Mouse (Mus musculus): ENCODE data around the gene Zcchc3. TPM values are rescaled to one million over a fixed set of nuclear protein-coding genes. Genes with fewer than 3 reads are reported as not detected.
"Not testable (repeated sequence)": the region's sequence is repeated elsewhere in the genome, so short reads cannot be mapped to it uniquely, and the experiment has no call there.

Zcchc3 gene
- polyA plus RNA-seq (2017; shearing (Covaris generic)), result under 1 TPM; 0.57 to 0.75 TPM

DNA sequence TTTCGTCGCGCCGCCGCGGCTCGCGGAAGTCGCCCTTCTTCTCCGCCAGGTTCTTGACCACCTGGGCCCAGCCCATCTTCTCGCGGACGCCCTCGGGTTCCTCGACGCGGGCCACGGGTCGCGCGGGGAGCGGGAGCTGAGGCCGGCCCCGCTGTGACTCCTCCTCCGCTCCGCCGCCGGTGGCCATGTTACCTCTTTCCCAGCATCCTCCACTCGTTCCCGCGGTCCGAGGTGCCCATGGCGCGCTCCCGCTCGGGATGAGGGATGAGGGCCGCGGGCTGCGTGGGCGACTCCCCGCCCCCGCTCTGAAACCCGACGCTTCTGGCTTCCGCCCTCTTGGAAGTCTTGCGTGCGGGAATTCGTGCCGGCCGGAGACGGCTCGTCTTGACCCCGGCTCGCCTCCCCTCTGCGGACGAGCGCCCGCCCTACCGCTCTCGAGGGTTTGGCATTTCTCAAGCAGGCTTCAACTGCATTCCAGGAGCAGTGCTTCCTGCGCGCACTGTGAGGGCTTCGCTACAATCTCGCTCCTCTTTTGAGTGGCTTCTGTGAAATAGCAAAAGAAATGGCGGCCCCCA, at the start of gene Zcchc3:
Zcchc3 (minus strand) TSS at position 437 of the 575 bp plus-strand sequence.
- ATAC-seq, result peak; percentile 81

- ATAC-seq, result no peak
Measured at GRCm38 (mm10) chr2:152459241-152459640, 44.4 kb upstream of the Zcchc3 start.

DNA sequence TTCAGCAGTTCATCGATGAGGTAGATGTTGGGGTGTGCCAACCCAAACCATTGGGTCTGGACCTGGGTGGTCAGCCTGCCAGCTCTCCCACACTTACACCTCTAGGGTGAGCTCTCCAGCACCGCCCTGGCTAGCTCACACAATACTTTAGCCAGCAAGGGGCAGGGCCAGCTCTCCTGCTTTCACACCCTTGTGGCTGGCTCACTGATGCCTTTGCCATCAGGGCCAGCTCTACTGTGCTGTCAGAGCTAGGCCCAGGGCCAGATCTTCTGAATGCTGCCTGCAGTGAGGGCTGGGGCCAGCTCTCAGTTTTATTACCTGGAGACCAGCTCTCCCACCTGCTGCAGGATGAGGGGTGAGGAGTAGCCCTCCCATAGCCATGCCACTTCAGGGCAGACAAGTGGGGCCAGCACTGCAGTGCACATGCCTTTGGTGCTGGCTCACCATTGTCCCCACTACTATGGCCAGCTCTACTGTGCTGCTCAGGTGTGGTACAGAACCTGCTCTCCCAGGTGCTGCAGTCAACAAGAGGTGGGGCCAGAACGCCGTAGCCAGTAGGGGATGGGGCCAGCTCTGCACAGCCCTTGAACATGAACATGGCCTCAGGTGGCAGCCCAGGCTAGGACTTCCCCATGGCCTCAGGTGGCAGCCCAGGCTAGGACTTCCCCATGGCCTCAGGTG, 37.4 kb upstream of the Zcchc3 start:
- no peak for ATAC-seq

DNA sequence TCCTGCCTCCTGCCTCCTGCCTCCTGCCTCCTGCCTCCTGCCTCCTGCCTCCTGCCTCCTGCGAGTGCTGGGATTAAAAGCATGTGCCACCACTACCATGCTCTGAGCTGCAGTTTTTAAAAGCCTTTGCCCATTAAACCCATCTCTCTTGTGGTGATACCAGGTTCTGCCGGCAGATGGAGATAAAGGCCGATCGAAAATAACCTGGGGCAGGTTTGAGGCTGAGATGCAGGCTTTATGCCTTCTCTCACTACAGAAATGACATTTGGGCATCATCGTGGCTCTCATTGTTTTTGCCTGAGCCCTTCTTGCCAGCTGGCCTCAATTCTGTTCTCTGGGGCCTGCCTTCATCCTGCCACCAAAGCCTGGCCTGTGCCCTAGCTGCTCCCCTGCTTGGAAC, 35.4 kb upstream of the Zcchc3 start:
- ATAC-seq, result no peak

DNA sequence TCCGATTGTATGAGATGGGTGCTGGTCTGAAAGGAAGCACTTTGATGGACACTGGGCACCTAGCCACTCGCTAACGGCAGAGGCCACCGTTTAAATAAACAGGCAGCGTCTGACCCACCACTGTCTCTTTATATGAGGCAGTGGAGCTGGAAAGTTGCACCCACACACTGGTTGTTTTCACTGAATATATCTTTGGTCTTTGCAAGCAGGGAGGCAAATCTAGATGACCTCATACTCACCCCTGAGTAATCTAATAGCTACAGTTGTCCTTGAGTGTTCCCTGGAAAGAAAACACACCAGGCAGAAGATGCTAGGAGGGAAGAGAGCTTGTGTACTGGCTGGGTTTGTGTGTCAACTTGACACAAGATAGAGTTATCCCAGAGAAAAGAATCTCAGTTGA, 32.6 kb upstream of the Zcchc3 start:
- ATAC-seq, result no peak

DNA sequence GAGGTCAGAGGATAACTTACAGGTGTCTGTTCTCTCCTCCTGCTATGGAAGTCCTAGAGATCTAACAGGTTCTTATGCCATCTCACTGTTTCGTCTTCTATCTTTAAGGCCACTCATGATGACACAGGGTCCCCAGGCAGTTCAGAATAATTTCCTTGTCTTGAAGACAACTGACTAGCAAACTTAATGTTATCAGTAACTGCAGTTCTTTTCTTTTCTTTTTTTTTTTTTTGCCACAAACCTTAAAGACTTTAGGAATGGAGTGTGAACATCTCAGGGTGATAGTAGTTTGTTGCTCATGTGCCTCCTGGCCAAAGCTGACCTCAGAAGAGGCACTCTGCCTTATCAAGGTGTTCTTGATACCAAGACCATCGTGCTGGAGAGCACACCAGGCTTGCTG, 31.8 kb upstream of the Zcchc3 start:
- no peak for ATAC-seq

DNA sequence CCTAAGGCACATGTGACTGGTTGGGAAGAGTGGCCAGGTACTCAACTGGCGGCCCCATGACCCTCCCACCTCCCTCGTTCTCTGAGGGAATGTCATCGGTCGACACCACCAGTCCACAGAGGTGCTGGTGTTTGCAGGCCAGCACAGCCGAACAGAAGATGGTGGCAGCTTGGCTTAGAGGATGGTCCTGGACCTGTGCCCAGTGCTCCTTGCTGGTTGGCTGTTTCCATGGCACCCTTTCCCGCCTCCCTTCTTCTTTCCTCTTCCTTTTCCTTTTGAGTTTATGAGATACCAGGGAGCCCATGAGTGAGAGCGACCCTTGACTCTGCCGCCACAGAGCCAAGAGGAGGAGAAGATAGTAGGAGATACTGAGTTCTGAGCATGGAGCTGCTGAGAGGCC, 28.5 kb upstream of the Zcchc3 start:
- no peak for ATAC-seq

- ATAC-seq, result no peak
Measured at GRCm38 (mm10) chr2:152442322-152442721, 27.5 kb upstream of the Zcchc3 start.

- ATAC-seq, result no peak
Measured at GRCm38 (mm10) chr2:152439833-152440232, 25.0 kb upstream of the Zcchc3 start.

DNA sequence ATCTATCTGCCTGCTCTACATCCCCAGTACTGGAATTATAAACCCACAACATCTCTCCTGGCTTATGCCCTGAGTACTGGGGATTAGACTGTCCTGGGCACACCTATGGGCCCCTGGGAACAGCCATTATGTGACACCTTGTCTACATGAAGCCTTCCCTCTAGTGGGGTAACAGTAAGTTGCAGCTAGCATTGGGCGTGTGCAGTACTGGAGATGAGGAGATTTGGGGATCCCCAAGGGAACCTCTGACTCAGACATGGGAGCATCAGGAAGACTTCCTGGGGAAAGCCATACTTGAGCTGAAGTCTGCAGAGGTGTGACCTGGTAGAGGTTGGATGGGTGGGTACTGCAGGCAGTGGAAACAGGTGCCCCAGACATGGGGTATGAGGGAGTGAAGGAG, 24.1 kb upstream of the Zcchc3 start:
- no peak for ATAC-seq

- peak; percentile 99 for ATAC-seq
Measured at GRCm38 (mm10) chr2:152436983-152437860, 22.4 kb upstream of the Zcchc3 start.

- no peak for ATAC-seq
Measured at GRCm38 (mm10) chr2:152436405-152436901, 21.6 kb upstream of the Zcchc3 start.

DNA sequence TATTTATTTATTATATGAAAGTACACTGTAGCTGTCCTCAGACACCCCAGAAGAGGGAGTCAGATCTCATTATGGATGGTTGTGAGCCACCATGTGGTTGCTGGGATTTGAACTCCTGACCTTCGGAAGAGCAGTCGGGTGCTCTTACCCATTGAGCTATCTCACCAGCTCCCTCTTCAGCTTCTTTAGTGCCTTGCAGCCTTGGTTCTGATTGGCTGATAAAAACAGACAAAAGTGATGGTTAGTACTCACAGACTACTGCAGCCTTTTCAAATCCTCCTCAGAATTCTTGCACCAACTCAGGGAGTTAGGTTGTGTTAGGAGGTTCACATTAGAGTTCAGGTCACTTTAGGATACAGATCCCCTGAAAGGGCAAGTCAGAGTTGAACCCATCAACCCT, 13.7 kb upstream of the Zcchc3 start:
- not testable (repeated sequence) for ATAC-seq

- no peak for ATAC-seq
Measured at GRCm38 (mm10) chr2:152427493-152427892, 12.7 kb upstream of the Zcchc3 start.

DNA sequence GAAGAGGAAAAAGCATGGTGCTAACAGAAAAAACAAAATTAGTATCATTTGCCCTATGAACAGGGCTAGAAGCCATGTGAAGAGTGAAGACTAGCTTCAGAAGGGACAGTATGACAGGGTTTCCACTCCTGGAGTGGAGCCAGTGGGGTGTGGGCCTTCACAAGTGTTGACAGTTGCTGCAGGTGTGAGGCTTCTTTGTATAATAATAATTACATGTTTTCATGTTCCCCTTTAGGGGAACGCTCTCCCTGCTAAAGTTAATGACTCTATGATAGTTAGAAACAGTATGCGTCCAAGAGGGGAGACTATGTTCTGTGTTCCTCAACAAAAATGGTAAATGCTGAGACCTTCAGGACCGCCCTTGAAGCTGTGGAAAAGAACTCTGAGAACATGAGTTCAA, 959 bp upstream of the Zcchc3 start:
- ATAC-seq, result no peak

DNA sequence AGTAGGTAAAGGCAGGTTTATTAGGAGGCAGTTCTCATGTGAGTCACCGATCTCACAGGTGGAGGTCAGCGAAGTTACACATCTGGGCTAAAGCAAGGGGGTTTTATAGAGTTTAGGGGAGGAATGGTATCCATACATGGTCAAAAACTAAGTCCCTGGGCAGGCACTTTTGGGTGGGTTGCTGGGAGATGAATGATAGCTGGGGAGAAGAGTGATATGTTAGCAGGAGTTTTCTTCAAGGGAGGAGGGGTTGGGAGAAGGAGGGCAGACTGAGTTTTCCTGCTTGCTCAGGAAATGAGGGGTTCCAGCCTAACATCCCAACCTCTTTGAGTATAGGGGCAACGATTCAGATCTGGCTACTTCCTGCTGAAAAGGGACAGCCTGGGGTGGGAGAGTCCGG, 460 bp upstream of the Zcchc3 start, which contains the start of gene 6820408C15Rik:
6820408C15Rik (plus strand) TSS at position 301 of the 400 bp plus-strand sequence.
- no peak for ATAC-seq

DNA sequence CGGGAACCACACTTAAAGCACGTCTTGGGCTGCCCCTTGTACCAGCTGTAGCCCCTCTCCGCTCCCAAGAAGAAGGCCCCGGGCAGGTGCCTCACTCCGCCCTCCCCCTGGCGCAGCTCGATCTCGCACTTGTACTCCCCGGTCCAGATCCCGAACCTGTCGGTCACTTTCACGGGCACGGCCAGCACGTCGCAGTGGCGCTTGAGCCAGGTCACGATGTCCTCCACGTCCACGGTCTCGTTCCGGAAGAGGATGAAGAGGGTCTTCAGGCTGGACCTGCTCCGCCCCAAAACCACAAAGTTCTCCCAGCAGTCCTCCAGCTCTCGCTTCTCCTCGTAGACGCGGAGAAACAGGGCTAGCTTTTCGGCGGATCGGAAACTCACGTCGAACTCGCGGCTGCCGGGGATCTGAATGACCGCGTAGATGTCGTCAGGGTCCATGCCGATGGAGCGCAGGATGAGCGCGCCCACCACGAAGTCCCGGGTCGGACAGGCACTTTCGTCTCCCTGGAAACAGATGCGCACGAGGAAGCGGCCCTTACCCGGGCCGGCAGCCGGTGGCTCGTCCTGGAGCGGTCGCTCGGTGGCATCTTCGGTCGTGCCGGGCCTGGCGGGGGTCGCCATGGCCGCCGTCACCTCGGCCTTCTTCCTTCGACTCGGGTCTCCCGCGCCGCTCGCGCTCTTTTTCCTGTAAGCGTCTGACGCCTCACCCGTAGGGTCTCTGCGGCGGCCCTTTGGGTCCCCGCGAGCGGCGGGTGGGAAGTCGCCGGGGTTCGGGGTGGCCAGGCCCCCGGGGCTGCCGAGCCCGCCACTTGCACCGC, 852 bp downstream of the Zcchc3 start:
- ATAC-seq, result peak; percentile 42

DNA sequence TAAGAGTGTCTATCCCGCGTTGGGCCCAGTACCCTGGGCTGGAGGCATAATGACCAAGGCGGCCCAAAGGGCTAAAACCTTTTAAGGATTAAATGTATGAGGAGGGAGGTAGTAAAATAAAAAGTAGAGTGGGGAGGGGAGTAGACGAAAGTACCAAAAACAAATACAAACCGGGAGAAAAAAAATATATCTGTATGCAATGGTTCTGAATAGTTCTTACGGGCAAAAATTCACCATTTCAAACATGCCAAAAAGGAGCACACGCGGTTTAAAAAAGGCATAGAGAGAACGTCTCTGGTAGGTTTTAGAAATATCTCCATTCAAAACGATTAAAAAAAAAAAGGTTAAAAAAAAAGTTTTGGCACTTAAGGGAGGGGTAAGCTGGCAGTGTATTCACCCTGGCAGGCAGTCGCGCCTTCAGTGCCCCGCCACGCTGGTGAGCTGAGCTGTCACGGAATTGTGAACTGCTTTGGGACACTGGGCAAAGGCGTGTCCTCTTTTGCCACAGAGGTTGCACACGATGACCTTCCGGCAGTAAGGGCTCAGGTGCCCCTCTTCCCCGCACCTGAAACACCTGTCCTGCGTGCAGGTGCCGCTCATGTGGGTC, 1.6 kb downstream of the Zcchc3 start:
- no peak for ATAC-seq

- ATAC-seq, result no peak
Measured at GRCm38 (mm10) chr2:152412526-152413157, 2.2 kb downstream of the Zcchc3 start.

GRCm38 (mm10) chr2:152411471-152411870, 3.4 kb downstream of the Zcchc3 start:
- ATAC-seq, result no peak

DNA sequence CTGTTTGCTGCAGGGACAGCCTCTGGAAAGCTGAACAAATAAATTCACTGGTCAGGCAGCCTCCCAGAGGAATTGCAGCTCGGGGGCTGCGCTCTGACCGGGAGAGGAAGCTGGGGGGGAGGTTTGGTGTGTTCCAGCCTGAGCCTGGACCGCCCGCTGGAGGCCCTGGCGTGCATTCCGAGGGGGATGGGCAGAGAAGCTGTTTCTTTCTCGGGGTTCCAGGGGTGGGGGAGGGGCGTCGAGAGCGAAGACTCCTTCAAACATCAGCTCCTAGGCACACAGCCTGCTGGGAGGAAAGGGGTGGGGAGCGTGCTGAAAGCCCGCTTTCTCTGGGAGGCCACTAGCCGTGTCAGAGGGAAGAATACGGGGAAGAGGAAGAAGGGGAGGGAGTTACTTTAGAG, 3.9 kb downstream of the Zcchc3 start:
- no peak for ATAC-seq

Measured in CD4-positive, CD25-positive, alpha-beta regulatory T cell, adult 4 months (primary cell).